Mouse (Mus musculus) adipocyte (in vitro differentiated cells): ENCODE measurements around the gene Psma3.
A peak's percentile ranks its signal among the peaks of the same experiment; 100 is the strongest.
"Not testable (repeated sequence)": the region's sequence is repeated elsewhere in the genome, so short reads cannot be mapped to it uniquely, and the experiment has no call there.

Experiments
- DNase-seq: peaks from one replicate; pipeline ENCODE4 v3.0.0-alpha.2; 2016; ENCODE audit warnings: low spot score

Psma3 gene

GRCm38 (mm10) chr12:71001456-71001855 is 27.0 kb downstream of the Psma3 start:
- DNase-seq, result no peak

- no peak for DNase-seq
Observed at GRCm38 (mm10) chr12:71003760-71004426, 29.5 kb downstream of the Psma3 start.

- DNase-seq, result no peak
Observed at GRCm38 (mm10) chr12:71006141-71006540, 31.7 kb downstream of the Psma3 start.

DNA sequence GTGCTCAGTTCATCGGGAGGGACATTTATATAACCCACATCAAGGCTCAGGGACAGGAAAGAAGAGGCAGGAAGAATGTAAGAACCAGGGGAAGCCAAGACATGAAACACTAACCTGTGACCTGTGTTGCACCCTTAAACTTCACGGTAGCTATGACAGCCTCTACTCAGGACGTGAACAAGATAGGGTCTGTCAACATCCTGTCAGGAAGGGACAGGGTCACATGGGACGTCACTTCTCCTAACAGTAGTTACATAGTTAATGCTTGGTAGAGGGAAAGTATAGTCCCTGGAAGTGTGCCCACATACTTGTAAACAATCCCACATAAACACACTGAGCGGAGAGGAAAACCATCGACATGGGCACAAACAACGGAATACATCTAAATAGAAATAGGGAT is 32.5 kb downstream of the Psma3 start:
- no peak for DNase-seq

DNA sequence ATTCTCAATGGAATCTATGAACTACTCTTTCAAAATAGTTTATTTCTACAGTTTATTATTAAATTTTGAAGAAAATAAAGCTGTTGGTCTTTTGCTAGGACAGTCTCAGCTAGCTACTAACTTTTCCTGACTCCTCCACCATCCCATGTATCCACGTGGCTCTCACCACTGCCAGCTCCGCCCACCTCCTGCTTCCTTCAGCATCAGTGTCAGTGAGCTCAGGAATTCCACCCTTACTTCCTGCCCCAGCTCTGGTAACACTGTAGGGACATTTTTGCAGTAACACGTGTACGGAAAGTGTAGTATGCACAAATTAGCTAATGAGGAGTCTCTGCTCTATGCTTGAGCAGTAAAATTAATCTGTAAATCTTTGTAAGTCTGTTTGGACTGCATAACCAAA is 35.3 kb downstream of the Psma3 start:
- no peak for DNase-seq

DNA sequence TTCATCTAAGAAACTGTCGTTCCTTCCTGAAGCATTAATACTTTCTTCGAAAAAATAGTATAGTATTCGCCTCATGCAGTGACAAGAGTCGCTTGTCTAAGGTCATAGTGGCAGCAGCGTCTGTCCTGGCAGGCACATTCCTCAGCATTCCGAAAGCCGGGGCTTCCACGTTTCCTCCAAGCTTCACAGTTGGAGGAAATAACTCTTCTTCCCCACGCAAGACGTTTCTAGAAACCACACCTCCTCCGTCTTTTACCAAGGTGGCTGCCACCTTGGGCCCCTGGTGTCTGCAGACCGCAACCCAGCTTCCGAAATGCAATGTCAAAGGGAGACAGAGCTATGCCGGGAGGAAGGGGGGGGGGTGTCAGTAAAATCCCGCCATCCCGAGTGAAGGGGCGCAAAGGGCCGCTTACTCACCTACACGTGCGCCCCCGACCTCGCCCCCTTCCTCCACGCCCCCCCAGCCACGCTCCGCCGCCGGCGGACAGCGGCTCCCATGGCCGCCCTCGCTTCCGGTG is 40.5 kb downstream of the Psma3 start:
- DNase-seq, result peak; percentile 49

- peak; percentile 100 for DNase-seq
Observed at GRCm38 (mm10) chr12:71015363-71016210, 41.2 kb downstream of the Psma3 start, which contains the start of gene Arid4a. TSS of gene Arid4a (plus strand) at chr12:71015990.

DNA sequence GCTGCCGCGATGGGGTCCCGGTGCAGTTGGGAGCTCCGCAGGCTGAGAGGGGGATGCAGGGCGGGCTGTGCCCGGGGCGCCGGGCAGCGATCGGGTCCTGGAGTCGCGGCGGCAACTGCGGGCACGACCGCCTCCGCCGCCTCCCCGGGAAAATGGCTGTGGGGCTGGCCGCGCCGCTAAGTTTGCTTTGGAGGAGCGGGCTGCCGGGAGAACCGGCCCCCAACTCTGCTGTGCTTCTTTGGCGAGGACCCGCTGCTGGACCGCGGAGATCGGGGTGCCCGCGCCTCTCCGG is 41.7 kb downstream of the Psma3 start:
- DNase-seq, result no peak

DNA sequence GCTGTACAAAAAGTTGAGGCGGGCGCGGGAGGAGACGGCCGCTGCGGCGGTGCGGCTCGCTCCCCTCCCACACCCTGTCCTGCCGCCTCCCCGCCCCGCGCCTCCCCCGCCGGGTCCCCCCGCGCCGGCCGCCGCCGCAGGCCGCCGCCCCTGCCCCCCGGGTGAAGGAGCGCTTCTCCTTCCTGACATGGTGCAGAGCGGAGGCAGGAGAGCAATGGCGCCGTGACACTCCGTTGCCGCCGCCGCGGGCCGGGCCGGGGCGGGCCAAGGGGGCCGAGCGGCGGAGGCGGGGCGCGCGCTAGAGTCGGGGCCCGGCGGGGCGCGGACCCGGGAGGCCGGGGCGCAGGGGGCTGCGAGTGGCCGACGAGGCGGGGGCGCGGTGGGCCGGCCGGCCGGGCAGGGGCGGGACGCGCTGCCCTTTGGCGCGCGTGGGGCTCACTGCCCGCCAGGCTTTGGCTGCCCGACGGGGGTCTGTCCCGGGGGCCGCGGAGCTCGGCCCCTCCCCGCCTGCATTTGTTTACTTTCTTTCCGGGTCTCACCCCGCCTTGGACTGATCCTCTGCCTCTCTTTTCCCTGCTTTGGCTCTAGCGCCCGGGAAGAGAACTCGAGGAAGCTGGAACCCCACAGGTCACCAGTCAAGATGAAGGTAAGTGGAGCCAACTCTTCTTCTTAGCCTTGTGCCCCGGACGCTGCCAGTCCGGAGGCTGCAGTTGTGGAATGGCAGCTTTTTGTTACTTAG is 42.3 kb downstream of the Psma3 start:
- peak; percentile 45 for DNase-seq

DNA sequence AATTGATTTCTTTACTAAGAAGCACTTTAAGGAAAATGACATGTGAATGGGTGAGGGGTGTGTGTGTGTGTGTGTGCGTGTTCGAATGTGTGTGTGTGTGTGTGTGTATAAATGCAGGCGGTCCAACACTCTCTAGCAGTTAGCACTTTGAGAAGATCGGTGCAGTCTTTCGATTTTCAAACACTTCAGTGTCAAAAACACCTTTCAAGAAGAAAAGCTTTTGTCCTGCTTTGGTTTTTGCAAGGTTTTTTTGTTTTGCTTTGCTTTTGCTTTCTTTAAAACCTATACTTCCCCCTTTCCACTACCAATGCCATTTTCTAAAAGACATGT is 42.8 kb downstream of the Psma3 start:
- DNase-seq, result no peak

DNA sequence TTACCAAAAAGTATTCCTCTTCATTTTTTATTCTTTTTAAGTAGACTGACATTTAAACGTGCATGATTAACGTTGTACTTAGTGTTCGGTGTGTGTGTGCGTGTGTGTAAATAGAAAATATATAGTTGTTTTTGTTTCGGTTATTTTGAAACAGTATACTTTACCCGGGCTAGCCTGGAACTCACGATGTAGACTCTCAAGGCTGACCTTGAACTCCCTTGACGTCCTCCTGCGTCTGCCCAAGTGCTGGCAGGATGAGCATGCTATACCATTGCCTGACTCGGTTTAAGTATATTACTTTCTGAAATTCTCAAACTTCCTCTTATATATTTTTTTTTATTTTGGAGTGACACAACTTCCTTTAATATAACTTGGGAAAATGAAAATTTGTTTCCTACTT is 43.4 kb downstream of the Psma3 start:
- DNase-seq, result no peak

GRCm38 (mm10) chr12:71019211-71019610 is 44.8 kb downstream of the Psma3 start:
- DNase-seq, result no peak

DNA sequence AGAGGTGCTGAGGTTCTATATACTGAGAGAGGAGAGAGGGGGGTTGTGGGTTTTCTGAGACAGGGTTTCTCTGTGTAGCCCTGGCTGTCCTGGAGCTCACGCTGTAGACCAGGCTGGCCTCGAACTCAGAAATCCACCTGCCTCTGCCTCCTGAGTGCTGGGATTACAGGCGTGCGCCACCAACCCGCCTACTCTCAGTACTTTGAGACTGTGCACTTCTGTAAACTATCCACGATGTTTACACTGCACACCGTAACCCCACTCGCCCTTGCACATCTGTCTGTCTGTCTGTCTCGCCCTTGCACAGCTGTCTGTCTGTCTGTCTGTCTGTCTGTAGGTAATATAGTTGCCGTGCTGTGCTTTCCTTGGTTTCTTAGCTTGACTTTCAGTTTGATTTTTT is 50.0 kb downstream of the Psma3 start:
- DNase-seq, result no peak

- not testable (repeated sequence) for DNase-seq
Observed at GRCm38 (mm10) chr12:71028265-71028664, 53.8 kb downstream of the Psma3 start.

DNA sequence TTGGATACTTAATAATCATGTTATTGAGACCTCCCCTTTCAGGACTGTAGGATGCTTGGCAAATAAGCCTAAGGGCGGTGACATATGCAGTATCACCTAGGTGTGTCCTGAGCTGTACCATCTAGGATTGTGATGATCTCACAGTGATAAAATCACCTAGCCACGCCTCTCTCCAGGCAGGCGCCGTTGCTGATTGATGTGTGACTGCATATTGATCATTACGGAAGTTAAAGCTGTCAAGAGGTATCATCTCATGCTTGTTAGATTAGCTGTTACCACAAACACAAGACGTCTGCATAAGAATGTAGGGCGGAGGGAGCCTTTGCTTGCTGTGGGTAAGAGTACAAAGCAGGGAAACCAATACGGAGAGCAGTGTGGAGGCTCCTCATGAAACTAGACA is 55.8 kb downstream of the Psma3 start:
- DNase-seq, result no peak

GRCm38 (mm10) chr12:71030722-71031121 is 56.3 kb downstream of the Psma3 start:
- DNase-seq, result no peak

DNA sequence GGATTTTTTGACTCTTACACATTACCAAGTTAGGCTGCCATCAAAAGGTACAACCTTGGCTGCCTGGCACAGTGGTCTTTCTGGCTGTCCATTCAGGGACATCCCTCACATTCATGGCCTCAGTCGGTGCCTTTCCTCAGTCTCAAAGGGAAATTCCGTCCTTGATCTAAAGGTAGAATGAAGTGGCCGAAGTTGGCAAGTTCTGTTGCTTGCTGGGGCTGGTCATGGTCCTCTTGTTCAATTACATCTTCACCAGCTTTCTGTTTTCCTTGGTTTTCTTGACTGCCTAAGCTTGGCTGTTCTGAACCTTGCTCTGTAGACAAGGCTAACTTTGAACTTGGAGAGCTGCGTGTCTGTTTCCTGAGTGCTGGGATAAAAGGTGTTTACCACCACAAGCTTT is 61.4 kb downstream of the Psma3 start:
- DNase-seq, result no peak

DNA sequence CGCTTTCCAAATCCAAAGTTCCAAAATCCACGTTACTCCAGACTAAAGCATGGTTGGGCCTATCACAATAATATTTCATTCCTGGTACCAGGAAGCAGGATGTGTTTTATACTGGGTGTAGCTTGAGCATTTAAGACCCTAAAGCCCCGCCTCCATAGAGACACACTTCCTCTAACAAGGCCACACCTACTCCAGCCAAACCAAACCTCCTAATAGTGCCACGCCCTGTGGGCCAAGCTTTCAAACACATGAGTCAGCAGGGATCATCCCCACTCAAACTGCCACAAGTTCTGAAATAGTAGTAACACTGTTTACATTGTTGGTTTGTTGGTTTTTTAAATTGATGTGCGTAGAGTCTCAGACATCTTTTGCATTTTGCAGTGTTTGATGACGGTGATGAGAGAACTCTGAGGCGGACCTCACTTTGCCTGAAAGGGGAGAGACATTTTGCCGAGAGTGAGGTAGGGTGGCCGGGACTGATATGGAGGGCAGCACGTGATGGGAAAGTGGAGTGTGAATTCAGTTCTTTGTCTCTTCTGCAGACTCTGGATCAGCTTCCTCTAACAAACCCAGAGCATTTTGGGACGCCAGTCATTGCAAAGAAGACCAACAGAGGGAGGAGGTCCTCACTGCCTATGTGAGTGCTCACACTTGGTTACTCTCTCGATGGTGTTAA is 62.4 kb downstream of the Psma3 start:
- DNase-seq, result no peak

- DNase-seq, result no peak
Observed at GRCm38 (mm10) chr12:71040462-71040861, 66.0 kb downstream of the Psma3 start.

DNA sequence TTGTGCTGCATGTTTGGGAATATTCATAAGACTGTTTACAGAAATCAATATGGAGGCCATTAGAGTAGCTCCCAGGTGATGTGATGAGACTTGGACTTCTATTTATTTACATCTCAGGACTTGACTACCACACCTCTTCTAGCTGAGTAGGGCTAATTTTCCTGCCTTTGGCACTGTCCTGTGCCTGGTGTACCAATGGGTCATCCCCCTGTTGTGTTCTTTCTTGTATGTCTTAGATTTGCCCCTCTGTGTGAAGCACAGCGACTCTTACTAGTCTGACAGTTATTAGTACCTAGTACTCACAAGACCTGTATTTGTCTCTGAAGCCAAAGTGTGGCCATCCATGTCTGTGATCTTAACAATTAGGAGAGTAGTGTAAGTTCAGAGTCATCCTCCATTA is 68.0 kb downstream of the Psma3 start:
- no peak for DNase-seq

GRCm38 (mm10) chr12:71043571-71043970 is 69.2 kb downstream of the Psma3 start:
- no peak for DNase-seq

DNA sequence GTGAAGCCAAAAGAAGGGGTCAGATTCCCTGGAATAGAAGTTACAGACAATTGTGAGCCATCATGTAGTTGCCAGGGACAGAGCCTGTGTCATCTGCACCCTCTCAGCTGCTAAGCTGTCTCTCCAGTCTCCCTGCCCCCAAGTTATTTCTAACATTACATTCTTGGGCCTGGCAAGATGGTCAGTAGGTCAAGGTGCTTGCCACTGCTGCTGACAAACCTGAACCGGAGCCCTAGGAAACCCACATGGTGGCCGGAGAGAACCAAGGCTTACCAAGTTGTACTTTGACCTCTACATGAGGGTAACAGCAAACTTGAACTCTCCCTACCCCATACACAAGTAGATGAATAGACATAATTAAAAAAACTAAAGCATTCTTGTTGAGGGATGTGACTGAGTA is 70.1 kb downstream of the Psma3 start:
- no peak for DNase-seq
